Mouse (Mus musculus) c-Kit-positive CD71-positive TER-119-negative erythroid progenitor cells, embryonic 14.5 days (primary cell): ENCODE results near the gene Selplg.

Experiments
- DNase-seq: peaks from one replicate; pipeline ENCODE4 v3.0.0-alpha.2; 2013; ENCODE audit warnings: low read depth

Selplg gene

GRCm38 (mm10) chr5:113854494-113854893 is 22.1 kb upstream of the Selplg start:
- peak; percentile 67 for DNase-seq

DNA sequence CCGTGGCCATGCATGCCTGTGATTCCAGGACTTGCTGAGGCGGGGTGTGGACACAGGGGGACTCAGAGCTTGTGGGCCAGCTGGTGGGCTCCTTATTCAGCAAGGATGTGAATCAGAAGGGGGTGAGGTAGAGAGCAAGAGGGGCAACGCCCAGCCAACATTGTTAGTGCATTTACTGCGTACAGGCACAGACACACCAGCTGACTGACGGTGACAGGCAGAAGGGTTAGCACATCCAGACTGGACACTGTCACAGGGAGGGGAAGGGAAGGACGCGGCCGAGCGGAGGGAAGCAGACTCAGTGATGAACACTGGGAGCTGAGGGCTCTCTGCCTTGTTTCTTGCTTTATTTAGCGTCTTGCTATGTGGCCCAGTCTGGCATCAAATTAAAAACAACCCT is 21.1 kb upstream of the Selplg start:
- DNase-seq: no peak

- no peak for DNase-seq
These were observed 20.0 kb upstream of the Selplg start for GRCm38 (mm10) chr5:113852463-113852862.

DNA sequence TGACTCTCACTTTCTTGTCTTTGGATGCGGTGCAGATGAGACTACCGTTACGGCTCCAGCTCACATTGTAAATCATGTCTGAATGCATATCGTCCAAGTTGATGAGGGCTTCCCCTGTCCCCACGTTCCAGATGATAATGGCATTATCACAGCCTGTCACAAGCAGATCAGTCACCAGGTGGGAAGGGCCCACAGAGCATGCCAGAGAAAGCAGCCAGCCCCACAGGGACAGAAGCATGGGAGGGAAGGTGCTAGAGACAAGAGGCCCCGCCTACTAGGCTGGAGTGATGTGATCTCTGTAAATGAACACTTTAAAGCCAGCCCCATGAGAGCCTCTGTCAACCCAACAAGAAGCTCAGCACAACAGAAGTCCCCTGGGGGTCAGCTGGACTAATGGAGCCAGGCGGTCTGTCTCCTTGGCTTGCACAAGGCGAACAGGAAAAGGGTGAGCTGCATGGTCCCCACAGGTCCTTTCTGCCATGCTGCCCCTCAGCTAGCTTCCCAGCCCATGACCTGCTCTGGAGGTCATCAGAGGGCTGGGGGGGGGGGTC is 18.3 kb upstream of the Selplg start:
- peak; percentile 51 for DNase-seq

DNA sequence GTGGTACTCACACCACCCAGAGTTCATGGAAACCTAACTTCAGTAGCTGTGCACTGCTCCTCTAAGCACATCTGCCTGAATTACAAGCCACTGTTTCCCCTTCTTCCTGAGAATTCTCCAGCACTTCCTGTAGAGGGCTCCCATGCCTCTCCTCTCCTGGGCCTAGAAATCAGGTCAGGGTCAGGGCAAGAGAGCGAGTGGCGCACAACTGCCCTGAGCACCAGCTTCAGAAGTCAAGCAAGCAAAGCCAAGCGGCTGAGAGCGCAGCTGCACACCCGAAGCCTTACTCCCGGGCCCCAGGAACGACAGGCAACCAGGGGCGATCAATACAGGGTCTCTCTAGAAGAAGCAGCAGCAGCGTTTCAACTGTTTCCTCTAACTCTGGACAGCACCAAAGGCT is 15.2 kb upstream of the Selplg start:
- DNase-seq: no peak

GRCm38 (mm10) chr5:113846656-113847055 is 14.2 kb upstream of the Selplg start:
- DNase-seq: peak; percentile 81

- no peak for DNase-seq
These were observed 13.2 kb upstream of the Selplg start for GRCm38 (mm10) chr5:113845627-113846026.

DNA sequence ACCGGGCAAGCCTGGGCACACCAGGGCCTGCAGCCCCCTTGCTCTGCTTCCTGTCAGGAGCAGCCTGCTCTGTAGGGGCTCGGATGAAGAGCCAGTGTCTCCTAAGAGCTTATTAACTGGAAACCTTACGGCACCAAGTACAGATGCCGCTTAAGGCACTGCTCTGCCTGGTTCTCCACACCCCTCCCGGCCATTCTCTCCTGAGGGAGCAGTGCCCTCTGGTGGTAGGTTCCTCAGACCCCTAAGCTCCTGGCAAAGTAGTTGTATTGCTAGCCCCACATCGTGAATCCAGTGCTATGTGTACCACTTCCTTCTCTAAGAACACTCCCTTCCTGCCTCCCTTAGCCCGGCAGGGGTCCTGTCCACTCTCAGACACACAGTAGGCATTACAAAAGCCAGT is 12.3 kb upstream of the Selplg start:
- DNase-seq: peak; percentile 69

DNA sequence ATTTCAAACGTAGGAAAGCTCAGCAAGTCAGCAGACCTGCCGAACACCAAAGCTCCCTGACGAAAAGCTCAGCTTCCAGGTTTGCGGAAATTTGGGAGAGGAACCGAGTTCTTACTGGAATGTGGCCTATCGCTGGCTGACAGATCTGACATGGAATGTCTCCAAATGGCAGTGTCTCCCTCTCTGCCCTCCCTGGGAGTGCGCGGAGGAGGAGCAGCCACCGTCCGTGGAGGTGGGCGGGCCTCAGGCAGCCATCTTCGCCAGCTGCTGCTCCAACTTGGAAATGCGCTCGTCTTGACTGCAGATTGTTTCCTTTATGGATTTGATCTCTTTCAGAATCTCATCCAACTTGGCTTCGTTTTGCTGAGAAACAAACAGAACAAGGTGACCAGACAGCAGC is 11.7 kb upstream of the Selplg start:
- DNase-seq: no peak

- DNase-seq: no peak
These were observed 10.5 kb upstream of the Selplg start for GRCm38 (mm10) chr5:113842906-113843305.

DNA sequence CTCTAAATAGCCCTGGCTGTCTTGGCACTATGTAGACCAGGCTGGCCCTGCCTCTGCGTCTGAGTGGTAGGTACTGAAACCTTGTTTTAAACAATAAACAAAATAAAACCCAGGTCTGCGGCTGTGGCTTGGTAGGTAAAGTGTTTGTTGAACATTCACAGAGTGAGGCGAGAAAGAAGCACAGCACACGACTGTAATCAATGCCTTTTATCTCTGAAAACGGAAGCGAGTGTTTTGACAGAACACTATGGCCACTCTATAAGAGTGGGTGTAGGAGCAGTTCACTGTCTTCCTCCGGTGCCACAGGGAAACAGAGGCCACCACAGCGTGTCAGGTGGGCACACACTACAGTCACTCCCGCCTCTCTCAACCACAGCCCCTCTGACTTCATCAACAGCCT is 9.8 kb upstream of the Selplg start:
- no peak for DNase-seq

DNA sequence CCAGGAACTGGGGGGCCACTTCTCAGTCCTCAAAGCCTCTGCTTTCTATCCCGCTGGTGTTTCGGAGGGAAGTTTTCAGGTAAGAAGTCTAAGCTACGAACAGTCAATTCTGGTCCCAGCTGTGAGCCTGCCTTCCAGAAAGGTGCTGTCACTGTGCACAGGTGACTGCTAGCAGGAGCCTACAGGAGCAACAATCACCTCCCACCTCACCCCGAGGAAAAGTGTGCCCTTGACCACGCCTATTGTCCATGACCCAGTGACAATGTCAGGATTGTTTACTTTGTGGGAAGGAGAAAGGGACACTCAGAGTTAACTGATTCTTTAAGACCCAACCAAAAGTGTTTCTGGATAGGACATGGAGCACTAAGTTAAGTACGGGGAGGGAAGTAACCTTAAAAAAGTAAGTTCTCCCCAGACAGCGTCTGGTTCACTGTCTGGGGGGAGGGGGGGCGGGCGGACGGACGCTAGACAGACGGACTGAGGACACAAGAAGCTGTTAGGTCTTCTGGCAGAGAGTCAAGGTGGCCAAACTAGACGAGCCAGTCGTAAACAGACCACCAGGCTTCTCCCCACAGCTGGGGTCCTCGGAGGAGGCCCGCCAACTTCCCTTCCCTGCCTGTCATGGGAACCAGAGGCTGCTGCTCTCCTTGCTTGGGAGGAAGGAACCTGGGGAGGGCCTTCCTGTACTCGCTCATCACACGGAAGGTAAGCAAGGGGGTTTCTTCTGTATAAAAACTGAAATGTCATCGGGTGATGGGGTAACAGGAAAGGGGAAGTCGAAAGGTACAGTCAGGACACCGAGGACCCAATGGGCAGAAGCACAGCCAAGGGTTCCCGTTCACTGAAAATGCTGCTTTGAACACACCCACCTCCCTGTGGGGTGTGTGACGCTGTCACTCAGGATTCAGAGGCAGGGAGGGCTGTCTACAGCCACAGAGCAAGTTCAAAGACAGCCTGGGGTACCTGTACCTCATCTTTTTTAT is 9.1 kb upstream of the Selplg start:
- no peak for DNase-seq

DNA sequence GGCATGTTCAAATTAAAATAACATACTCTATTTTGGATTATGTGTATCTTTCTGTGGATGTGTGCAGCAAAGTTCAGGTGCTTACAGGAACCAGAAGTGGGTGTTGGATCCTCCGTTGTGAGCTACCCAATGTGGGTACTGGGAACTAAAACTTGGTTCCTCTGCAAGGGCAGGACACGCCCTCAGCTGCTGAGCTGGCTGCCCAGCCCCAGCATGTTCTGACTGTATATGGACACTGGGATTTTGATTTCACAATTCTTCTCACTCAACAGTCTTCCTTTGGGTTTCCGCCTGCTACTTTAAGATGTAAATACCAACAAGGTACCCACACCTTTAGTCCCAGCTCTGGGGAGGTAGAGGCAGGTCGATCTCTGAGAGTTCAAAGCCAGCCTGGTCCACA is 8.0 kb upstream of the Selplg start:
- DNase-seq: no peak

DNA sequence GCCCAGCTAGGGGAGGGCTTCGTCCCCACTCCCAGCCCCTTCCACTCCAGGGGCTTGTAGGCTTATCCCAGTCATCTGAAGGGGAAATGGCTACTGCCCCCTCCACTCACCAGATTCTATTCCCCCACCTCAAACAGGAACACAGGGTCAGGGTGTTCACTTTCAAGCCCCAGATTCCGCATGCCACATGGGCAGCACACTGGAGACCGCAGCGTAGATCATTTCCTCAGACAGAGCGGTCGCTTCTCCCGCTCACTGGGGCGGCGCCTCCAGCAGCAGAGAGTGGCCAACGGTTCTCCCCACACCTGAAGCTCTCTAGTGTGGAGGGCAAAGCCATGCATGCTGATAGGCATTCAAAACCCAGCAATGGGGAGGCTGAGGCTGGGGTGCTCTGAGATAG is 4.5 kb upstream of the Selplg start:
- no peak for DNase-seq

GRCm38 (mm10) chr5:113833316-113833947 is 988 bp upstream of the Selplg start:
- no peak for DNase-seq

- DNase-seq: no peak
These were observed 703 bp downstream of the Selplg start for GRCm38 (mm10) chr5:113831741-113832140.

- DNase-seq: no peak
These were observed 1.6 kb downstream of the Selplg start for GRCm38 (mm10) chr5:113830796-113831195.

DNA sequence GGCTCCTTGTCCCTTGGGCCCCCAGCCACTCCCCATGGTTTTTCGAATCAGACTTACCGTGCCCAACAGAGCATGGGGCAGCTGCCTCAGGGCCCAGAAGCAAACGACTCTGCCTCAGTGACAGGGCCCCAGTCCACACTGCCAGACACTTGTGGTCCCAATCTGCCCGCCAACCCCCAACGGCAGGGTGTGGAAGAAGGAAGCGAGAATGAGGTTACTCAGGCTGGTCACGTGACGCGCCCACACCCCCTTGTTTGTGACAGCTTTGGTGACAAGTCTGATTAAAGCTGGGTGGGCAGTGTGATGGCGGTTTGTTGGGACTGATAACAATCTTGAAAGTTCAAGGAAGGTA is 2.2 kb downstream of the Selplg start:
- peak; percentile 48 for DNase-seq

DNA sequence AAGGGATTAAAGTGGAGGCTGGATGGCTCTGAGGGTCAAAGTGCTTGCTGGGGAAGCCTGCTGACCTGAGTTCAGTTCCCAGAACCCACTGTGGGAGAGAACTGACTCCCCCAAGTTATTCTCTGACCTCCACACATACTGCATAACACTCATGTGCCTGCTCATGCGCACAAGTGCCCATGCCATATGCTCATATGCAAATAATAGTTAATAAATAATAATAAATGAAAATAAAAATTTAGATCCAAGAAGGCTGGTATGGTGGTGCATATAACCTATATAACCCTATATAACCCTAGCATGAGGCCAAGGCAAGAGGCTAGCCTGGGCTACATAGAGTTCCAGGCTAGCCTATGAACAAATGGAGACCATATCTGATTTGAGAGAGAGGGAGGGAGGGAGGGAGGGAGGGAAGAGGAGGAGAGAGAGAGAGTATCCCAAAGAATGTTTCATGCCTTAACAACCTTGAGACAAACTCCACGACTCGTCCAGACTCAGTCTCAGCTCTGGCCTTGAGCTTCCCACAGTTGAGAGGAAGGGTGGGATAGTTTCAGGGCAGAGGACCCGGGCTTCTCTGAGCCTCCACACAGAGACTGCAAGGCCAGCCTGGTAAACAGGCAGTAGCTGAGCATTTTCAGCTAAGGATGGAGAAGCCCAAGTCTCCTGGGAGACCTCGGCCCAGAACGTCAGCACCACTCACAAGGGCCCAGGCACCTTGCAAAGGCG is 2.7 kb downstream of the Selplg start:
- DNase-seq: no peak

DNA sequence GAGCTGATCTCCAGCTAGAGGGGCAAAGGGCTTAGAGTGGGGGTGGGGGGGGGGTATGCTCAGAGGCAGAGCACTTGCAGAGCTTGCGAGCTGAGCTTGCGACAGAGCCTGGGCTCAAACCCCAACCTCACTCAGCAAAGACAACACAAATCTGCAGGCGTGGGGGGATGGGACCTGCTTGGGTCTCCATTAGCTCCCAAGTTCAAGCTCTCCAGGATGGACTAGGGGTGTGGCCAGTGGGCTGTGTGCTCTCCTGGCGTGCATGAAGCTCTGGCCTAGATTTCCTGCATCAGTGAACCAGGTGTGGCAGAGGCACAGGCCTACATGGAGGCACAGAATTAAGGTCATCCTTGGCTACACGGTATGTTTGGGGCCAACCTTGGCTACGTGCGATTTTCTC is 4.0 kb downstream of the Selplg start:
- no peak for DNase-seq

- no peak for DNase-seq
These were observed 4.4 kb downstream of the Selplg start for GRCm38 (mm10) chr5:113827991-113828411.

DNA sequence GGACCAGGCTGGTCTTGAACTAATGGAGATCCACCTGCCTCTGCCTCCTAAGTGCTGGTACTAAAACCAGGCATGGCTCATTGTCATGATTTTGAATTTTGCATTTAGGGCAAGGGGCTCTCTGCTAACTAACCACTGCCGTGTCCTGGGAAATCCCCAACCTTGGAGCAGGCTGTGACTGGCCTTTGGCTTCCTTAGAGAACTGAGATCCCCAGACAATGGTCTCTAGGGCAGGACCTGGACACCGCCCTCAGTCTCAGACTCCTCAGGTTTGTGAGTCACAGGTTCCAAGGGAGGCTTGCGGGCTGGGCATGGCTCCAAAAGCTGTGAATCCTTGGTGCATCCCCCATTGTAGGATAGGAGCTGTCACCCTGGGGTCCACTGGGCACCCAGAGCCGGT is 5.8 kb downstream of the Selplg start:
- no peak for DNase-seq

GRCm38 (mm10) chr5:113825558-113825957 is 6.9 kb downstream of the Selplg start:
- no peak for DNase-seq
